Mouse (Mus musculus) lung, postnatal 10 days (tissue): ENCODE results near the gene Bcl11a.
A peak's percentile ranks its signal among the peaks of the same experiment; 100 is the strongest.

Experiments
- DNase-seq: peaks from one replicate; pipeline ENCODE4 v3.0.0; 2021

The Bcl11a gene

DNA sequence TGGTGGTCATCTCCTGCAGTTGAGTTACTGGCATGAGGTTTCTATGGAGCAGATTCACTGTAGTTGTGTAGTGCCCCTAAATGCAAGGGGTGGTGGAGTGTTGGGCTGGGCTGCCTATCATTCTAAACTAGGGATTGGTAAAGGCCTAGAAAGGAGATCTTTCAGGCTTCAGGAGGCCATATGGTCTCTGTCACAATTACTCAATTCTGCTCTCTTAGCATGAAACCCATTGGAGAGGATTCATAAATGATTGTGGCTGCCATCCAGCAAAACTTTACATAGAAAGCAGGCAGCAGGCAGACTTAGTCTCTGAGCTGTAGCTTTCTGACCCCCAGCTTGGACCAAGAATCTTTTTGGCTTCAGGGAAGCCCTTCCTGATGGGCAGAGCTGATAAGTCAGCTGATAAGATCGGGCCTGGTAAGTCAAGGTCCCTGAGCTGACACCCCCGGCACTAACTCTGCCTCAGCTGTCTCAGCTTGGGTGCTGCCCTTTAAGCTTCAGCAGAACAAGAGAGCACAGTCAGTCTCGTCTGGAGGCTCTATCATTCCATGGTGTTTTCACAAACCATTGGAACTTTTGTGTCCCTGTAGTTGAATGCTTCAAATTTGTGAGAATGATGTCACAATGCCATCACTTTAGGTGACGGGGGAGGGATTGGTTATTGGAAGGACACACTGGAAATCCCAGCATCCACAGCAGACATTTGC is 143.9 kb downstream of the Bcl11a start:
- DNase-seq: peak; percentile 52
